13 mouse cellular contexts compared by ENCODE assay signal in the genomic region with DNA sequence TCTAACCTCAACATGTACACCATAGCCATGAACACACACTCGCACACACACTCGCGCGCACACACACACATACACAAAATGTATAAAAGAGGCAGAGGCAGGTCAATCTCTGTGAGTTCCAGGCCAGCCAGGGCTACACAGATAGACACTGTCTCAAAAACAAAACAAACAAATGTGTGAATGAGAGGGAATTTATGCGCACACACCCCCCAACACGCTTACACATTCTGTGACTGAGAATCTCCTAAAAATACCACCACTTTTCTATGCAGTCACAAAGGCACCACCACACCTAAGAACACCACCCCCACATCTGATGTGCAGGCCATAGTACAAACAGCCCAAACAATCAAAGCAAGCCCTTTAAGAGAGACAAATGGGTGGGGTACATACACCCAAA.
"Had no signal": no experiment of that assay in that cellular context is flagged by ENCODE, and none has a peak within 500 bp of the region (broad histone marks: within the 10 kb centered on the region; RNA-seq: fewer than 3 reads in every experiment).

No protein-coding gene starts in this region.

- H3K9ac ChIP-seq: liver, embryonic 14.5 days; neural tube, embryonic 12.5 days; stomach, embryonic 15.5 days had no signal

- H3K27me3 ChIP-seq: neural tube, embryonic 12.5 days; stomach, embryonic 15.5 days had no signal

- H3K4me3 ChIP-seq: limb, embryonic 10.5 days; neural tube, embryonic 12.5 days; stomach, embryonic 15.5 days had no signal

- H3K4me2 ChIP-seq: neural tube, embryonic 12.5 days; stomach, embryonic 15.5 days had no signal

- H3K9me3 ChIP-seq: limb, embryonic 10.5 days; neural tube, embryonic 12.5 days; stomach, embryonic 15.5 days had no signal

- H3K36me3 ChIP-seq: stomach, embryonic 15.5 days had no signal

- DNase-seq: kidney, adult 11 months; kidney, adult 9 months; lung, adult 2 months; lung, postnatal 10 days; lung, postnatal 4 days; midbrain, embryonic 14.5 days; thymus, adult 2 months; thymus, postnatal 25 days had no signal

- H3K27ac ChIP-seq: kidney, postnatal 0 days; limb, embryonic 10.5 days; liver, embryonic 14.5 days; neural tube, embryonic 12.5 days; stomach, embryonic 15.5 days had no signal
